Mouse (Mus musculus) cerebellum, postnatal 36 days (tissue): ENCODE results near the gene Plcb4.
A peak's percentile ranks its signal among the peaks of the same experiment; 100 is the strongest.

Experiments used
- DNase-seq, 2 experiments: peaks; one replicate each; pipeline ENCODE4 v3.0.0; 2021 to 2022; ENCODE audit warnings: mixed read lengths in 2 of 2

The Plcb4 gene

GRCm38 (mm10) chr2:136050793-136051615 is 392.2 kb downstream of the Plcb4 start:
- peak; percentile 39 to 44 for DNase-seq

DNA sequence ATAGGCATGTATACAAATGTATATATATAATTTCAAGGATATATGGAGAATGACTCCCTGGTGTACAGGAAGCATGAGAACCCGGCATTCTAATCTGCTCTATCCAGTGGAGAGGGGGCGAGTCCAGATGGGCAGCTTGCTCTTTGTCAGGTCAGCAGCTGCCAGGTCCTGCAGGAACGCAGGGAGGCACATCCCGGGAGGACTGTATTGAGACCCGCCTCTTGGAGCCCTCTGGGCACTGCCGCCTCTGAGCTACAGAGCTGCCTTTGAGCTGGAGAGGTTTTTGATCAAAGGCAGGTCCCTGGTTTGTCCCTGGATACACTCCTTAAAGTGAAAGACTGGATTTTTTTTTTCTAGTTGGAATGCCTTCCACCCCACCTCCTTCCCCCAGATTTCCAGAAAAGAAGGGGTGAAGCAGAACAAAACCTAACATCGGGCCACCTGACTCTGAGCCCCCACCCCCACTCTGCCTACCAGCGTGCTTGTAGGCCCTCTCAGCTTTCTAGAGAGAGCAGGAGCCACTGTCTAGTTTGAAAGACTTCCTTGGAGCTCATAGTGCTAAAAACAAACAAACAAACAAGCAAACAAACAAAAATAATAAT is 393.0 kb downstream of the Plcb4 start, which contains the start of gene Lamp5:
Gene Lamp5 (plus strand): TSS at position 552 of the 602 bp plus-strand sequence.
- no peak for DNase-seq

GRCm38 (mm10) chr2:136057861-136058331 is 399.1 kb downstream of the Plcb4 start:
- DNase-seq: no peak

- DNase-seq: no peak
These were observed 399.6 kb downstream of the Plcb4 start for GRCm38 (mm10) chr2:136058398-136058797.

DNA sequence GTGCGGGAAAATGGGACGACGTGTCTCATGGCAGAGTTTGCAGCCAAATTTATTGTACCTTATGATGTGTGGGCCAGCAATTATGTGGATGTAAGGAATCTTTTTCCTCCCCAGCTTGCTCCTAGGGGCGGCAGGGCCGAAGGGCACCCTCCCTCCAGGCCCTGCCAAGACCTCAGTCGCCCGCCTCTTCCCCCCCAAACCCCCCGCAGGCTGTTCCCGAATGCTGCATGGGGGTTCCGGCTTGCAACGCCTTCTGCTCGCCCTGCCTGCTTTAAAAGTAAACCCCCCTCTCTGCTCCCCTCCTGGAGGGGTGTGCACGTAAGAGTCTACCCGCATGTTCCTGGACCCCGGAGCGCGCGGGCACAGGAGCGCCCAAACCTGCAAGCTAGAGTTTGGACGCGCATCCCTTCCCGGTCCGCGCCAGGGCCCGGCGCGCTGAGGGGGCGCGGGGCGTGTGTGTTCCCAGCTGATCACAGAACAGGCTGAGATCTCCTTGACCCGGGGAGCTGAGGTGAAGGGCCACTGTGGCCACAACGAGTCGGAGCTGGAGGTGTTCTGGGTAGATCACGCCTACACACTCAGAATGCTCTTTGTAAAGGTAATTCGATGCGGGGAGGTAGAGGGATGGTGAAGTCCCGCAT is 400.3 kb downstream of the Plcb4 start:
- no peak for DNase-seq
